Mouse (Mus musculus) heart, adult 2 months (tissue): ENCODE measurements around the gene Macrod2. TPM values are rescaled to one million over a fixed set of nuclear protein-coding genes. Genes with fewer than 3 reads are reported as not detected.

Experiments used
- DNase-seq, 2 experiments: peaks; one replicate each; pipeline ENCODE4 v3.0.0; 2021
- H3K27ac ChIP-seq: fragments of 200-600 bp; 2 replicates; pipeline ENCODE4 v1.8.1; 2022
- H3K27me3 ChIP-seq: fragments of 200-500 bp; 2 replicates; pipeline ENCODE4 v1.6.1; 2012; ENCODE audit warnings: mild to moderate bottlenecking, low read length, inconsistent platforms, mixed read lengths; ENCODE audit not compliant: control insufficient read depth, insufficient read depth
- H3K36me3 ChIP-seq: fragments of 200-500 bp; 2 replicates; pipeline ENCODE4 v1.6.1; 2012; ENCODE audit warnings: low read length, inconsistent platforms; ENCODE audit not compliant: control insufficient read depth, insufficient read depth
- H3K4me1 ChIP-seq: fragments of 200-500 bp; 2 replicates; pipeline ENCODE4 v1.6.1; 2011; ENCODE audit warnings: low read length; ENCODE audit not compliant: control insufficient read depth, insufficient read depth
- H3K4me3 ChIP-seq: fragments of 200-600 bp; 2 replicates; pipeline ENCODE4 v1.8.1; 2022
- H3K79me2 ChIP-seq: fragments of 200-500 bp; replicated peaks from 2 replicates; pipeline ENCODE4 v1.6.1; 2012; ENCODE audit warnings: mild to moderate bottlenecking, inconsistent platforms, low read length, moderate library complexity, mixed read lengths; ENCODE audit not compliant: control insufficient read depth, insufficient read depth
- H3K9ac ChIP-seq: fragments of 200-500 bp; 2 replicates; pipeline ENCODE4 v1.6.1; 2012; ENCODE audit warnings: low read depth, mild to moderate bottlenecking, control low read depth, inconsistent platforms, low read length, mixed read lengths
- CTCF ChIP-seq: fragments of 200-600 bp; IDR thresholded peaks from 2 replicates; pipeline ENCODE4 v1.8.1; 2022; ENCODE audit warnings: antibody characterized with exemption, mild to moderate bottlenecking, moderate library complexity
- EP300 ChIP-seq: fragments of 200-500 bp; IDR thresholded peaks from 2 replicates; pipeline ENCODE4 v1.6.1; 2011; ENCODE audit warnings: low read depth, low read length, control low read depth; ENCODE audit not compliant: insufficient read depth
- POLR2A ChIP-seq: fragments of 200-500 bp; IDR thresholded peaks from 2 replicates; pipeline ENCODE4 v1.6.1; 2011; ENCODE audit warnings: mild to moderate bottlenecking, low read depth, low read length, control low read depth; ENCODE audit not compliant: insufficient read depth
- WGBS: fragments of 180-500 bp; shearing (Covaris S2); methylation state at CpG from one replicate; pipeline ENCODE4 v1.1.7; 2018; 5-methylcytosine and 5-hydroxymethylcytosine counted together
- intact Hi-C: fragments of 180-260 bp; cut with DNase I; formaldehyde crosslinking; loops from one replicate; pipeline ENCODE4 v1.15.1; 2025
- polyA plus RNA-seq: library from polyadenylated mRNA; depleted of rRNA; stranded (reverse); fragments of >200 nt; gene quantifications from 2 replicates; pipeline ENCODE4 v1.2.3, GENCODE M21; 2012
- total RNA-seq, 2 experiments: library from RNA; stranded (reverse); gene quantifications; 2 replicates each; pipeline ENCODE4 v1.2.3; 2021

Macrod2 gene
- total and polyA plus RNA-seq, 3 experiments, result 2.3 to 9.7 (median 8.5) TPM

DNA sequence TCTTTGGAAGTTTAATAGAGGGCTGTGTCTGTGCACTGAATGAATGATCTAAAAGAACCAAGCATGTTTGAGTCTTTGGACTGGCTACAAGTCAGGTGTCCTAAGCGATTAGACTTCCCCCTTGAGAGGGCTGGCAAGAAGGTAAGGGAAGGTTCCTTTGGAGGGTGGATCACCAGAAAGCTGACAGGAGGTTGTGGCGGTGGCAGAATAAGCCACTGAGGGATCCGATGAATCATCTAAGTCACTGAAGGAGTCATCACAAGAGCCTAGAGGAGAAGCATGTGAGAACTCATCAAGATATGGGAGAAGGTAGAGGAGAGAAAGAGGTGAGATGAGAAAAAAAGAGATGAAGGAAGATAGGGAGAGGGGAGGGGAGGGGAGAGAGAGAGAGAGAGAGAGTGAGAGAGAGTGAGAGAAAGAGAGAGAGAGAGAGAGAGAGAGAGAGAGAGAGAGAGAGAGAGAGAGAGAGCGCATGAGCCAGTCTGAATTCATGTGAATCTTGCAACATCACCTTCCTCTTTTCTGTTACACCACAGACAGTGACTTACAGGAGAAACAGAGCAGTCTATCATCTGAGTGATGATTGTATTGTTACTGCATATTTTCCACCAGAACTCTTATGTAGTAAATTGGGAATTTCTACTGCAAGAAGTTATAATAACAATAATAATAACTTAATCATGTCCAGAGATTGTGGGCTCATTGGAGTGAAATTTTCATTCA is 398.9 kb downstream of the Macrod2 start:
- Histone ChIP-seq H3K27me3 (no peaks in the 10 kb centered on the region), H3K27ac (no peak overlapping the region), H3K36me3 (no peaks in the 10 kb centered on the region), H3K4me1 (no peaks in the 10 kb centered on the region), H3K9ac (no peak overlapping the region), H3K4me3 (no peak overlapping the region), H3K79me2 (no peaks in the 10 kb centered on the region)
- intact Hi-C loops, result no loop called here
- WGBS, result 69% methylated on average over 4 of the region's 4 CpGs
- DNase-seq, result no peak
- no peak for TF ChIP-seq EP300
- no peak for TF ChIP-seq POLR2A
- TF ChIP-seq CTCF, result no peak

DNA sequence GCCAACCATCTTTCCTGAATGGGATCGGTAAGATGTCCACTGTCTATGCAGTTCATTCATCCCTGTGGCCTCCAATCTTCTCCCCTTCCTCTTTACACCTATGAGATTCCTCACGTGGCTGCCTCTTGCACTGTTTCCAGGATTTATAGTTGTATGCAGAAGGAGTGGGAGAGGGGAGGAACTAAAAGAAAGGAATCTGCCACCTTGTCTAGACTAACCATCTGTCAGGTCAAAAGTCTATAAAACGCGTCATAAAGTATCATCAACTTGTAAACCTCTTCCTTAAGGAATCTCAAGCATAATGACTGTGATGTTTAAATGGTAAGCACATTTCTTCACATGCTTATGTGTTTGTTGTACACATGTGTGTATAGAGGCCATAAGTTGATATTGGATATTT is 416.6 kb downstream of the Macrod2 start:
- no peaks in the 10 kb centered on the region for H3K79me2 ChIP-seq
- H3K36me3 ChIP-seq, result no peaks in the 10 kb centered on the region
- 85% methylated on average over 4 of the region's 4 CpGs for WGBS
- intact Hi-C loops, result no loop called here
- no peak overlapping the region for H3K4me3 ChIP-seq
- DNase-seq, result no peak
- H3K4me1 ChIP-seq, result no peaks in the 10 kb centered on the region
- H3K9ac ChIP-seq, result no peak overlapping the region
- H3K27ac ChIP-seq, result no peak overlapping the region
- no peaks in the 10 kb centered on the region for H3K27me3 ChIP-seq
- TF ChIP-seq CTCF, result no peak
- no peak for TF ChIP-seq EP300
- TF ChIP-seq POLR2A, result no peak

GRCm38 (mm10) chr2:140819391-140820120 is 424.4 kb downstream of the Macrod2 start:
- no peaks in the 10 kb centered on the region for H3K27me3 ChIP-seq
- no peaks in the 10 kb centered on the region for H3K4me1 ChIP-seq
- intact Hi-C loops, result no loop called here
- WGBS, result 27% methylated on average over 2 of the region's 2 CpGs
- DNase-seq, result no peak
- H3K9ac ChIP-seq, result no peak overlapping the region
- no peak for TF ChIP-seq CTCF
- TF ChIP-seq EP300, result no peak
- no peak for TF ChIP-seq POLR2A
- no peak overlapping the region for H3K27ac ChIP-seq
- H3K4me3 ChIP-seq, result no peak overlapping the region
- no peaks in the 10 kb centered on the region for H3K36me3 ChIP-seq
- H3K79me2 ChIP-seq, result no peaks in the 10 kb centered on the region

DNA sequence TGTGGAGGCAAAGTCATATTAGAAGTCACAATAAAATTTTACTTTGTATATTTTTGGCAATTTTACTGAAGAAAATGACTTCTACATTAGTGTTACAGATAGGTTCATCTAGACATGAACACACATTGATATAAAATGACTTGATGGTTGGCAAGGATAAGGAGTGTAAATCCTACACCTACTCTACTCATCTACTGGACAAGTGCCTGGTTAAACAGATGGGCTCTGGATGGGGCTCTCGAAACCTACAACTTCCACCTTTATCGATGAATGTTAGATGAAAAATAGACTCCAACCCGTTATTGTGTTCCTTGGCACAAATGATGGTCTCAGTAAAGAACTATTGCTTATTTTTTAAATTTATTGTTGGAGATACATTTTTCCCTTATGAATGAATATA is 427.3 kb downstream of the Macrod2 start:
- no peaks in the 10 kb centered on the region for H3K36me3 ChIP-seq
- H3K27me3 ChIP-seq, result no peaks in the 10 kb centered on the region
- H3K9ac ChIP-seq, result no peak overlapping the region
- WGBS, result 85% methylated on average over 3 of the region's 3 CpGs
- intact Hi-C loops, result no loop called here
- DNase-seq, result no peak
- TF ChIP-seq POLR2A, result no peak
- no peak for TF ChIP-seq CTCF
- TF ChIP-seq EP300, result no peak
- H3K27ac ChIP-seq, result no peak overlapping the region
- no peak overlapping the region for H3K4me3 ChIP-seq
- H3K4me1 ChIP-seq, result no peaks in the 10 kb centered on the region
- H3K79me2 ChIP-seq, result no peaks in the 10 kb centered on the region

GRCm38 (mm10) chr2:140826241-140826640 is 431.1 kb downstream of the Macrod2 start:
- no peaks in the 10 kb centered on the region for H3K36me3 ChIP-seq
- H3K4me1 ChIP-seq, result no peaks in the 10 kb centered on the region
- no peak overlapping the region for H3K27ac ChIP-seq
- WGBS, result 61% methylated on average over 2 of the region's 2 CpGs
- no peak overlapping the region for H3K4me3 ChIP-seq
- DNase-seq, result no peak
- H3K79me2 ChIP-seq, result no peaks in the 10 kb centered on the region
- TF ChIP-seq POLR2A, result no peak
- TF ChIP-seq EP300, result no peak
- no peak for TF ChIP-seq CTCF
- intact Hi-C loops, result no loop called here
- no peak overlapping the region for H3K9ac ChIP-seq
- no peaks in the 10 kb centered on the region for H3K27me3 ChIP-seq

GRCm38 (mm10) chr2:140828859-140829258 is 433.8 kb downstream of the Macrod2 start:
- intact Hi-C loops, result no loop called here
- Histone ChIP-seq H3K79me2 (no peaks in the 10 kb centered on the region), H3K27ac (no peak overlapping the region), H3K4me3 (no peak overlapping the region), H3K27me3 (no peaks in the 10 kb centered on the region), H3K4me1 (no peaks in the 10 kb centered on the region), H3K9ac (no peak overlapping the region), H3K36me3 (no peaks in the 10 kb centered on the region)
- DNase-seq, result no peak
- TF ChIP-seq POLR2A (no peak), CTCF (no peak), EP300 (no peak)
- 92% methylated on average over 5 of the region's 5 CpGs for WGBS
